Mouse (Mus musculus) neural tube, embryonic 11.5 days (tissue): ENCODE data around the gene Skap2. TPM values are rescaled to one million over a fixed set of nuclear protein-coding genes. Genes with fewer than 3 reads are reported as not detected.
A peak's percentile ranks its signal among the peaks of the same experiment; 100 is the strongest.

ENCODE experiments used
- ATAC-seq: fragments of 200-750 bp; cut with Nextera tagmentation; 2 replicates; pipeline ENCODE4 v1.8.0; 2017; ENCODE audit warnings: moderate number of reproducible peaks, mild to moderate bottlenecking, moderate TSS enrichment, moderate library complexity; ENCODE audit not compliant: insufficient read depth, low FRiP score, low TSS enrichment
- DNase-seq: peaks from one replicate; pipeline ENCODE4 v3.0.0-alpha.2; 2015; ENCODE audit warnings: low spot score
- H3K27ac ChIP-seq: fragments of 300-500 bp; sonication (generic); 2 replicates; pipeline ENCODE4 v1.5.1; 2014; ENCODE audit warnings: low read depth, mild to moderate bottlenecking, low read length
- H3K27me3 ChIP-seq: fragments of 300-500 bp; sonication (generic); 2 replicates; pipeline ENCODE4 v1.6.1; 2014; ENCODE audit warnings: mild to moderate bottlenecking, low read length, mixed read lengths; ENCODE audit not compliant: control insufficient read depth, insufficient read depth
- H3K36me3 ChIP-seq: fragments of 300-500 bp; sonication (generic); 2 replicates; pipeline ENCODE4 v1.6.1; 2014; ENCODE audit warnings: mild to moderate bottlenecking, low read length, moderate library complexity, mixed read lengths; ENCODE audit not compliant: control insufficient read depth, insufficient read depth
- H3K4me1 ChIP-seq: fragments of 300-500 bp; sonication (generic); 2 replicates; pipeline ENCODE4 v1.6.1; 2014; ENCODE audit warnings: low read length, mixed read lengths; ENCODE audit not compliant: control insufficient read depth, insufficient read depth
- H3K4me2 ChIP-seq: fragments of 300-500 bp; sonication (generic); 2 replicates; pipeline ENCODE4 v1.6.1; 2014; ENCODE audit warnings: low read depth, mild to moderate bottlenecking, moderate library complexity
- H3K4me3 ChIP-seq: fragments of 300-500 bp; sonication (generic); 2 replicates; pipeline ENCODE4 v1.5.1; 2014; ENCODE audit warnings: low read depth, low read length
- H3K9ac ChIP-seq: fragments of 300-500 bp; sonication (generic); 2 replicates; pipeline ENCODE4 v1.6.1; 2014; ENCODE audit warnings: mild to moderate bottlenecking, low read length
- H3K9me3 ChIP-seq: fragments of 300-500 bp; sonication (generic); 2 replicates; pipeline ENCODE4 v1.6.1; 2016; ENCODE audit warnings: low read length; ENCODE audit not compliant: control insufficient read depth
- WGBS: fragments of 180-500 bp; shearing (Covaris S2); extraction: QIAGEN DNeasy Blood & Tissue Kit; methylation state at CpG from one replicate; pipeline ENCODE4 v1.1.7; 2014; 5-methylcytosine and 5-hydroxymethylcytosine counted together
- polyA plus RNA-seq: library from polyadenylated mRNA; unstranded; fragments of >200 nt; fragmentation: Nextera tagmentation; extraction: Ambion mirVana; gene quantifications from 2 replicates; pipeline ENCODE4 v1.2.1, GENCODE M21; 2014

The Skap2 gene
- polyA plus RNA-seq, 1 experiment from 2014 or later, result 71.8 TPM

- Histone ChIP-seq H3K9me3 (no peaks in the 10 kb centered on the region), H3K4me2 (no peak overlapping the region), H3K9ac (no peak overlapping the region), H3K4me1 (peaks cover 25% of the 10 kb centered on the region), H3K36me3 (no peaks in the 10 kb centered on the region), H3K27me3 (no peaks in the 10 kb centered on the region), H3K27ac (0 out of 2 replicates have a peak overlapping the region, but pooled peaks have one; percentile 8), H3K4me3 (no peak overlapping the region)
- WGBS, result 42% methylated on average over 7 of the region's 7 CpGs
- peak; percentile 71; the same call in 1 of the 2 replicates for ATAC-seq
- DNase-seq, result peak; percentile 59
Measured at GRCm38 (mm10) chr6:51998409-51999156, 13.8 kb downstream of the Skap2 start.

GRCm38 (mm10) chr6:51987999-51988398, 24.4 kb downstream of the Skap2 start:
- no peaks in the 10 kb centered on the region for H3K27me3 ChIP-seq
- 81% methylated on average over 2 of the region's 2 CpGs for whole genome bisulfite sequencing

GRCm38 (mm10) chr6:51977638-51978037, 34.7 kb downstream of the Skap2 start:
- ATAC-seq, result no peak
- WGBS, result 47% methylated on average over 3 of the region's 3 CpGs

More at GRCm38 (mm10) chr6:51987999-51988398, 24.4 kb downstream of the Skap2 start:
- DNase-seq, result no peak
- Histone ChIP-seq H3K4me3 (no peak overlapping the region), H3K27ac (no peak overlapping the region), H3K4me1 (peaks cover 2% of the 10 kb centered on the region), H3K9ac (no peak overlapping the region), H3K9me3 (no peaks in the 10 kb centered on the region), H3K4me2 (no peak overlapping the region), H3K36me3 (no peaks in the 10 kb centered on the region)
- ATAC-seq, result no peak

GRCm38 (mm10) chr6:51975751-51976150, 36.6 kb downstream of the Skap2 start:
- DNase-seq (peak; percentile 80), ATAC-seq (peak; percentile 92)
- Histone ChIP-seq H3K4me3 (no peak overlapping the region), H3K9ac (no peak overlapping the region), H3K36me3 (no peaks in the 10 kb centered on the region), H3K27me3 (no peaks in the 10 kb centered on the region), H3K4me1 (peaks cover 15% of the 10 kb centered on the region; the same call in 1 of the 2 replicates), H3K27ac (no peak overlapping the region), H3K4me2 (no peak overlapping the region), H3K9me3 (no peaks in the 10 kb centered on the region)
- 42% methylated on average over 4 of the region's 4 CpGs for WGBS

More at GRCm38 (mm10) chr6:51977638-51978037, 34.7 kb downstream of the Skap2 start:
- Histone ChIP-seq H3K27me3 (no peaks in the 10 kb centered on the region), H3K4me1 (peaks cover 15% of the 10 kb centered on the region; the same call in 1 of the 2 replicates), H3K9ac (no peak overlapping the region), H3K36me3 (no peaks in the 10 kb centered on the region), H3K27ac (peak overlapping the region; percentile 17; the same call in 1 of the 2 replicates), H3K9me3 (no peaks in the 10 kb centered on the region), H3K4me3 (no peak overlapping the region), H3K4me2 (no peak overlapping the region)
- no peak for DNase-seq

- Histone ChIP-seq H3K9me3 (no peaks in the 10 kb centered on the region), H3K27me3 (no peaks in the 10 kb centered on the region), H3K4me3 (no peak overlapping the region), H3K4me2 (no peak overlapping the region), H3K9ac (no peak overlapping the region), H3K27ac (no peak overlapping the region), H3K36me3 (no peaks in the 10 kb centered on the region), H3K4me1 (peaks cover 7% of the 10 kb centered on the region)
- DNase-seq (no peak), ATAC-seq (no peak)
- WGBS, result 77% methylated on average over 4 of the region's 4 CpGs
Measured at GRCm38 (mm10) chr6:51958992-51959391, 53.4 kb downstream of the Skap2 start.

- H3K9me3 ChIP-seq, result no peaks in the 10 kb centered on the region
- no peaks in the 10 kb centered on the region for H3K27me3 ChIP-seq
- H3K36me3 ChIP-seq, result no peaks in the 10 kb centered on the region
- H3K4me3 ChIP-seq, result no peak overlapping the region
- no peak for ATAC-seq
- H3K27ac ChIP-seq, result no peak overlapping the region
- DNase-seq, result no peak
- WGBS, result 88% methylated on average over 4 of the region's 4 CpGs
- H3K4me1 ChIP-seq, result peaks cover 5% of the 10 kb centered on the region
- no peak overlapping the region for H3K4me2 ChIP-seq
- no peak overlapping the region for H3K9ac ChIP-seq
Measured at GRCm38 (mm10) chr6:51956048-51956792, 56.1 kb downstream of the Skap2 start.

- no peak overlapping the region for H3K9ac ChIP-seq
- no peaks in the 10 kb centered on the region for H3K4me1 ChIP-seq
- H3K27ac ChIP-seq, result no peak overlapping the region
- no peak overlapping the region for H3K4me2 ChIP-seq
- no peak overlapping the region for H3K4me3 ChIP-seq
- H3K27me3 ChIP-seq, result no peaks in the 10 kb centered on the region
- H3K36me3 ChIP-seq, result no peaks in the 10 kb centered on the region
- DNase-seq, result no peak
- H3K9me3 ChIP-seq, result no peaks in the 10 kb centered on the region
- ATAC-seq, result no peak
Measured at GRCm38 (mm10) chr6:51947661-51948060, 64.7 kb downstream of the Skap2 start.

GRCm38 (mm10) chr6:51944916-51945315, 67.4 kb downstream of the Skap2 start:
- 86% methylated on average over 2 of the region's 2 CpGs for WGBS
- Histone ChIP-seq H3K9ac (no peak overlapping the region), H3K9me3 (no peaks in the 10 kb centered on the region), H3K4me1 (no peaks in the 10 kb centered on the region), H3K27ac (no peak overlapping the region), H3K4me2 (no peak overlapping the region), H3K4me3 (no peak overlapping the region), H3K36me3 (no peaks in the 10 kb centered on the region), H3K27me3 (no peaks in the 10 kb centered on the region)
- ATAC-seq (no peak), DNase-seq (no peak)
